Mouse (Mus musculus) embryonic fibroblast, embryonic 13.5 days (primary cell): ENCODE data around the gene Stkld1. TPM values are rescaled to one million over a fixed set of nuclear protein-coding genes. Genes with fewer than 3 reads are reported as not detected.

Experiments
- H3K27ac ChIP-seq: 2 replicates; pipeline ENCODE4 v1.5.1; 2012; ENCODE audit warnings: low read length, control low read depth, inconsistent platforms; ENCODE audit not compliant: insufficient read depth
- H3K4me1 ChIP-seq: 2 replicates; pipeline ENCODE4 v1.6.1; 2011; ENCODE audit warnings: low read length; ENCODE audit not compliant: control insufficient read depth, insufficient read depth
- H3K4me3 ChIP-seq: 2 replicates; pipeline ENCODE4 v1.5.1; 2011; ENCODE audit warnings: mild to moderate bottlenecking, control low read depth, low read length; ENCODE audit not compliant: insufficient read depth
- CTCF ChIP-seq: IDR thresholded peaks from 2 replicates; pipeline ENCODE4 v1.5.1; 2011; ENCODE audit warnings: mild to moderate bottlenecking, control low read depth, low read length, moderate library complexity, borderline replicate concordance; ENCODE audit not compliant: insufficient read depth
- POLR2A ChIP-seq: IDR thresholded peaks from 2 replicates; pipeline ENCODE4 v1.6.1; 2011; ENCODE audit warnings: low read depth, mild to moderate bottlenecking, control low read depth, low read length, moderate library complexity
- polyA plus RNA-seq: library from polyadenylated mRNA; stranded (reverse); fragments of >200 nt; gene quantifications from 2 replicates; pipeline ENCODE4 v1.2.4, GENCODE M21; 2011; ENCODE audit warnings: low read depth; ENCODE audit not compliant: missing spikeins, insufficient read length

The Stkld1 gene
- polyA plus RNA-seq, 1 experiment = not detected

GRCm38 (mm10) chr2:26997498-26997897 is 63.7 kb downstream of the Stkld1 start:
- Histone ChIP-seq H3K4me1 (no peaks in the 10 kb centered on the region), H3K4me3 (no peak overlapping the region), H3K27ac (no peak overlapping the region)
- TF ChIP-seq POLR2A = no peak

DNA sequence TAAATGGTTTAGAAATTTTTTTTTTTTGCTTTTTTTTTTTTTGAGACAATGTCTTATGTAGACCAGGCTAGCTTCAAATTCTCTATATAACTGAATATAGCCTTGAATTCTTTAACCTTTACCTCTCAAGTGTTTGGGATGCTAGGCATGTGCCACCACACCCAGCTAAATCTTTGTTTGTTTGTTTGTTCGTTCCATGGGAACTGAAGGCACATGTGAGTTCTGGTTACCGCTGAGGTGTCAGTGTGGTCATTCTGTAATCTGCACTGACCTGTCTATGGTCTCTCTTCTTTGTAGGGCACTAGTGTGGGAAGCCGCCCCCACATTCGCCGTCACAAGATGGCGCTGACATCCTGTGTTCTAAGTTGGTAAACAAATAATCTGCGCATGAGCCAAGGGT is 64.1 kb downstream of the Stkld1 start:
- TF ChIP-seq CTCF = no peak
- TF ChIP-seq POLR2A = no peak
- H3K27ac ChIP-seq = no peak overlapping the region
- no peaks in the 10 kb centered on the region for H3K4me1 ChIP-seq
- H3K4me3 ChIP-seq = no peak overlapping the region

Other genes with a start within 250 kb of the Stkld1 start
- not detected in 2 replicates for gene Abo, start 69.1 kb upstream of the Stkld1 start, polyA plus RNA-seq
- gene Surf6, start 31.2 kb upstream of the Stkld1 start, polyA plus RNA-seq = 21.4 and 23.3 TPM in 2 replicates
- 25.6 and 26.8 TPM in 2 replicates for gene Med22, start 23.4 kb upstream of the Stkld1 start, polyA plus RNA-seq
- gene Rpl7a, start 23.3 kb upstream of the Stkld1 start, polyA plus RNA-seq = 448 and 480 TPM in 2 replicates
- 29.3 and 33.6 TPM in 2 replicates for gene Surf2, start 17.7 kb upstream of the Stkld1 start, polyA plus RNA-seq
- gene Surf1, start 17.5 kb upstream of the Stkld1 start, polyA plus RNA-seq = 38.8 and 47.8 TPM in 2 replicates
- 325 and 358 TPM in 2 replicates for gene Surf4, start 119 bp upstream of the Stkld1 start, polyA plus RNA-seq
- 44.3 and 48.8 TPM in 2 replicates for gene Rexo4, start 30.3 kb downstream of the Stkld1 start, polyA plus RNA-seq
- gene Adamts13, start 39.4 kb downstream of the Stkld1 start, polyA plus RNA-seq = not detected in 2 replicates
- gene Cacfd1, start 75.9 kb downstream of the Stkld1 start, polyA plus RNA-seq = 34.8 and 35.5 TPM in 2 replicates
- gene Slc2a6, start 94.0 kb downstream of the Stkld1 start, polyA plus RNA-seq = 2.4 and 6.0 TPM in 2 replicates
- gene Mymk, start 138.1 kb downstream of the Stkld1 start, polyA plus RNA-seq = not detected in 2 replicates
- gene Adamtsl2, start 145.3 kb downstream of the Stkld1 start, polyA plus RNA-seq = 0.17 and 0.95 TPM in 2 replicates
- gene Fam163b, start 208.4 kb downstream of the Stkld1 start, polyA plus RNA-seq = not detected in 2 replicates
- not detected in 2 replicates for gene Dbh, start 231.2 kb downstream of the Stkld1 start, polyA plus RNA-seq